Mouse (Mus musculus) erythroblast, adult 5-6 weeks (primary cell): ENCODE results near the gene Cd276. TPM values are rescaled to one million over a fixed set of nuclear protein-coding genes. Genes with fewer than 3 reads are reported as not detected.

Source experiments
- ATAC-seq: replicated peaks from 2 replicates; pipeline ENCODE4 v1.8.0; 2016; ENCODE audit warnings: moderate number of reproducible peaks, mild to moderate bottlenecking, moderate TSS enrichment, inconsistent platforms; ENCODE audit not compliant: poor library complexity, low FRiP score, severe bottlenecking
- total RNA-seq, 2 experiments: library from RNA; stranded (forward) in 1 of 2; stranded (reverse) in 1 of 2; fragments of 150-400 nt in 1 of 2; fragments of 200-764, 138-1000 nt in 1 of 2; gene quantifications; 2 replicates each; pipeline versions ENCODE4 v1.2.3 to v1.2.4; 2015 to 2017; ENCODE audit warnings: low replicate concordance in 2 of 2

The Cd276 gene
- total RNA-seq, 2 experiments from 2014 or later = not detected

- no peak for ATAC-seq
Observed at GRCm38 (mm10) chr9:58554056-58554907, 955 bp downstream of the Cd276 start.

DNA sequence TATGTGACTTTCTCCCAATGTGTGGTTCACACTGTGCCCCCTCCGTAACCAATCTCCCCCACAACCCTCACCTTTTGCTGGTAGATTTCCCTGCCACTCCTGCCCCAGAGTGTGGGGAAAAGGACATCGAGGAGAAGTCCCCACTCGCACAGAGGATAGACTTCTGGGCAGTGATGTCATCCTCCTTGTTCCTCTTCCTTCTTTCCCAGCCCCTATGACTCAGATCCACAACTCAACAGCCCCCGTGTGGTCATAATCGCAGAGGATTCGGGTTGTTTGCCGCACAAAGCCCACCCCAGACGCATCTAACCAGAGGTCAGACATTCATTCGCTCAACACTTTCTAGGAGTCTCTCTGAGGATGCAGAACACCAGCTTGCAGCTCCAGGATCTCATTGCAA, 3.2 kb downstream of the Cd276 start:
- no peak for ATAC-seq

- ATAC-seq = no peak
Observed at GRCm38 (mm10) chr9:58550928-58551327, 4.3 kb downstream of the Cd276 start.

DNA sequence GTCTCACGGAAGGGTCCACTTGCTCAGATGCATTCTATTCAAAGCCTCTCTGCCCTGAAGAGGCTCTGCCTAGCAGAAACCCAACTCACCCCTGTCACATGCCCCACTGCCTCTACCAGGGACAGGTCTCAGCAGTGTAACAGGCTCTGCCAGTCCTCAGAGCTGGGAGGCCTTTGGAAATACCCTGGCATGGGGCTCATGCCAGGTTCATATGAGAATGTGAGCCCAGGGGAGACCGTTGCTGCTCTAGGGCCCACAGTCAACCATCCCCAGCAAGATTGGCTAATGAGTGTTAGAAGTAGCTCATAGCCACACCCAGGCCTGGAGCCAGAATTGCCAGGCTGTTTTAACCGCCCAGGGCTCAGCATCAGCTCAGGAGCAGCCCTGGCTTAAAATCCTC, 5.5 kb downstream of the Cd276 start:
- ATAC-seq = no peak

GRCm38 (mm10) chr9:58548897-58549296, 6.3 kb downstream of the Cd276 start:
- no peak for ATAC-seq

- no peak for ATAC-seq
Observed at GRCm38 (mm10) chr9:58546630-58547360, 8.4 kb downstream of the Cd276 start.

GRCm38 (mm10) chr9:58545428-58545827, 9.8 kb downstream of the Cd276 start:
- no peak for ATAC-seq

DNA sequence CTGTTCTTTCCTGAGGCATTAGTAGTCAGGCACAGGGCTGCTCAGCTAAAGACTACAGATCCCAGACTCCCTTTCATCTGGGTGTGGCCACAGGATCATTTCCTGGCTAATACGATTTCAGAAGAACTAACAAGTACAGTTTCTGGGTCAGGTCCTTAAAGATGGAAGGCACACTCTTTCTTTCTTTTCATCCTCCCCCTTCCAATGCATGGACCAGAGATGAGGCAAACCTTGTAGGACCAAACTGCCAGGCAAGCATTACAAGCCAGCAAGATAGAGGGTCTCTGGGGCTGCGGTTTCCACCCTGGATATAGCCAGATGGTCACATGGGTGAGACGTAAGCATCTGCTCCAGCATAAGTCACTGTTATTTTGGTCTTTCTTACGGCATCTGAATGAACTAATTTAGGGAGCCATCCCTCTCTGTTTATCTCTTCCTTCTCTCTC, 10.3 kb downstream of the Cd276 start:
- ATAC-seq = no peak

DNA sequence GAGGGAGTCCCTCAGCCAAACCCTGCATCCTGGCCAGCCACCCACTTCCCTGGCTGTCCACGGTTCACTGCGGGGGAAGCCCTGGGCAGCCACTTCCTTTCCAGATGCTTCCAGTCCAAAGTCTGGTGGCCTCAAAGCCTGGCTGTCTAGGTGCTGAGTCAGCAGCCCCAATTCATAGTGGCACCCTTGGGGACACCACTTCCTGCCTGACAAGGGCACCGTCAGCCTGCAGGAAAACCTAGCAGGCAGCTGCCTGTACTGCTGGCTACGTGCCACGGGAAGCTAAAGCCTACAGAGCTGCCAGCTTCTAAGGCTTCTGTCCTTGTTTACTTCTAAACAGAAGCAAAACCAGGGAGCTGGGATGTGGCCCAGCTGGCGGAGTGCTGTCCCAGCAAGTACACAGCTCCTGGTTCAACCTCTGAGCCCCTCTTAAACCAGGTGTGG, 13.3 kb downstream of the Cd276 start:
- ATAC-seq = no peak

GRCm38 (mm10) chr9:58539886-58540285, 15.4 kb downstream of the Cd276 start:
- peak; percentile 70 for ATAC-seq

GRCm38 (mm10) chr9:58537774-58538173, 17.5 kb downstream of the Cd276 start:
- no peak for ATAC-seq

DNA sequence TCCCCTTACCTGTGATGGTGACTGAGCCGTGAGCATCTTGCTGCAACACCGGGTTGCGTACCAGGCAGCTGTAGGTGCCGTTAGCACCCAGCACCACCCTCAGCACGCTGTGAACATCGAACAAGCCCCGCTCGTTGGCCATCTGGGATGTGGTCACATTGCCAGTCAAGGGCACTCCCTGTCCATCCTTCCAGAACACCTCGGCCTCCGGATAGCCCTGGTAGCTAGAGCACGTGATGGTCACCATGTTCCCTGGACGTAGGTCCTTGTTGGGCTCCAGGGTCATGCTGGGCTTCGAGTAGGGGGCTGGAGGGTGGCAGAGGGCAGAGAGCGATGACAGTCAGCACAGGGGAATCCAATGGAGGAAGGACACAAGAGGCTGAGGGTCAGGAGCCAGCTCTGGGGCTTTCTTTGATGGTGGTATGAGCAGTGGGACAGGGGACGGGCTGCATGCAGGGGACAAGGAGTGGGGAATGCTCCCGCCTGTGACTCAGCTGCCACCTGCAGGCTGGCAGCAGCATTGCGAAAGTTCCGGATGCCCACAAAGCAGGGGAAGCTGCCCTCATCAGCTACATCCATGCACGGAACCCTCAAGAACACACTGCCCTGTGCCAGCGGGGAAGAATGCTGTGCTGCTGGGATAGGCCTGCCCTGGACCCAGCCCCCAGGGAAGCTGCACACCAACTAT, 19.6 kb downstream of the Cd276 start:
- ATAC-seq = no peak

DNA sequence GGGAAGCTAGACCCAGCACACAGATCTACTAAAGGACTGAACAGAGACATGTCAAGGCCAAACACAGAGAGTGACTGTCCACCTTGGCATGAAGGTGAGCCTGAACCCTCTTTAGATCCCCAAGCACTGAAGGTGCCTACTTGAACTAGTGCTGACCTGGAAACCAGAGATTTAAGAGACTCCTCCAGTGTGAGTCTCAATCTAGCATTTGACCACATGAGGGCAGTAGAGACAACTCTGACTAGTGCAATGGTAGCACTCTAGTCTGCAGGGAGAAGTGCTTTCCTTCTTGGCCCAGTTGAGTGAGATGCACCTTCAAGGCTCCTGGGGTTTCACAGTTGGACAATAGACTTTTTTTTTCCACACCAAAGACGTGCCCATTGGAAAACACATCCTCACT, 20.5 kb downstream of the Cd276 start:
- peak; percentile 75 for ATAC-seq

GRCm38 (mm10) chr9:58533322-58533721, 21.9 kb downstream of the Cd276 start:
- no peak for ATAC-seq

DNA sequence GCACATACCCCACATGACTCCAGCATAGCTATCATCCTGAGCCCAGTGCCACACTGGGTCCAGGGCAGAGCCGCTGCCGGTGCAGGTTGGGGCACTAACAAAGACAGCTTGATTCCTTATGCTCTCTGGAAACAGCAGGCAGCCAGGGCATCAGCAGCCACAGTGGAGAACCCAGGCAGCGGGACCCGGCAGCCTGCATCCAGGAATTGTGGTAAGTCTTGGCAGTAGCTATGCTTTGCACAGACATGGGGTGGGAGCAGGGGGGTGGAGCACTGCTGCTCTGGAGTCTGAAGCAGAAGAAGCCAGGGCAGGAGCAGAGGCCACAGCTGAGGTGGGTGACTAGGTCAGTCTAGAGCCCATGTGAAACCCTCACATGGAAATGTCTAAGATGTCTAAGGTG, 23.0 kb downstream of the Cd276 start:
- no peak for ATAC-seq

- ATAC-seq = no peak
Observed at GRCm38 (mm10) chr9:58530407-58530806, 24.8 kb downstream of the Cd276 start.

GRCm38 (mm10) chr9:58527841-58528240, 27.4 kb downstream of the Cd276 start:
- ATAC-seq = no peak

DNA sequence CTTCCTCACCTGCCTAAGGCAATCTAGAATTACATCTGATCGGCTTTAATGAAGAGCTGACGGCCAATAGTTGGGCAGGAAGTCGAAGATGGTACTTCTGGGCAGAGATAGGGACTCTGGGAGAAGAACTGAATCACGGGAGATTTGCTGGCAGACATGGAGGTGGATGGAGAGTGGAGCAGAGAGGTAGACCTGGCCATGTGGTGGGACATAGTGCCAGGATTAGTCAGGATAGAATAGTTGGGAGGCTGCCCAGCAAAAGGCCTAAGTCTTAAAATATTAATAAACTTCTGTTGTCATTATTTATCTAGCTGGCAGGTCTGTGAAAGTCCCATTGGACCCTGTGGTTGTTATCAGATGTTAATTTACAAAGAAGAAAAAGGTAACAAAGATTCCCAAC, 30.1 kb downstream of the Cd276 start:
- ATAC-seq = no peak

DNA sequence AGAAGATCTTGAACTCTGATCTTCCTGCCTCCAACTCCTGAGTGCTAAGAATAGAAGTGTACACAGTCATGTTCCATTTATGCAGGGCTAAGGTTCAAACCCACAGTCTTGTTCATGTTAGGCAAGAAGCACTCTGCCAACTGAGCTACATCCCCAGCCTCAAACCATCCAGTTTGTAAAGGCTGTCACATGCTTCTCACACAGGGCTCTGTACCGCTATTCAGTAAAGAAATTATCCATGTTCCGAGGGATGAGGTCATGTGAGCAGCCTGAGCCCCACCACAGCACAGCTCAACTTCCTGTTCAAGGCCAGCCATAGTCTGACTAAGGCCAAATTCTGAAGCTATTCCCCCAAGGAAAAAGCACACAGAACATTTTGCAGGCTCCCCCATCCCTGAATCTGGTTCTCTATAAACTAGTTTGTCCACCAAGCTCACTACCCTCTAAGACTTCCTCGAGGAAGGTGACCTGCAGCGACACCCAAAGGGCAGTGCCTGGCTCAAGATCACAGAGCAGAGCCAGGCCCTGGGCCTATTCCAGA, 33.3 kb downstream of the Cd276 start:
- ATAC-seq = no peak
